Mouse (Mus musculus): Measurements from ENCODE around the gene Ntn4. TPM values are rescaled to one million over a fixed set of nuclear protein-coding genes. Genes with fewer than 3 reads are reported as not detected.

Ntn4 gene
- total and polyA plus RNA-seq, 3 experiments: 0.16 to 41.5 TPM; not detected in 1

GRCm38 (mm10) chr10:93603256-93603655, 37.2 kb upstream of the Ntn4 start:
- H3K9me3 ChIP-seq (replicated peaks): peaks cover 6% of the 10 kb centered on the region
- no peak overlapping the region for H3K4me3 ChIP-seq (ENCODE audit: low read depth, low read length)
- peaks cover 2% of the 10 kb centered on the region; the same call in 1 of the 2 replicates for H3K4me1 ChIP-seq (ENCODE audit: insufficient read depth, low read depth, low read length)
- ATAC-seq (ENCODE audit: extremely low read depth, insufficient number of reproducible peaks, low FRiP score, poor library complexity, severe bottlenecking) (no peak), DNase-seq (ENCODE audit: low spot score) (no peak)
- TF ChIP-seq GATA1 (IDR thresholded peaks at IDR 0.05; ENCODE audit: borderline replicate concordance, low read length) (no peak), CTCF (IDR thresholded peaks at IDR 0.05; ENCODE audit: low read depth, low read length) (0 out of 2 replicates have a peak, but pooled peaks have one; percentile 16)
- no peaks in the 10 kb centered on the region for H3K36me3 ChIP-seq (replicated peaks)
- H3K27me3 ChIP-seq (ENCODE audit: insufficient read depth, low read length): peaks cover 2% of the 10 kb centered on the region; the same call in 1 of the 2 replicates

- no peak for TF ChIP-seq GATA1 (IDR thresholded peaks at IDR 0.05; ENCODE audit: borderline replicate concordance, low read length)
- TF ChIP-seq GATA2 (IDR thresholded peaks at IDR 0.05; ENCODE audit: borderline replicate concordance, low read depth, low read length): no peak
- no peak for TF ChIP-seq CTCF (IDR thresholded peaks at IDR 0.05; ENCODE audit: low read depth, low read length)
- TF ChIP-seq TAL1 (conservative IDR thresholded peaks at IDR 0.05; ENCODE audit: low read depth, low read length): no peak
- TF ChIP-seq POLR2AphosphoS5 (IDR thresholded peaks at IDR 0.05; ENCODE audit: insufficient replicate concordance, low read depth, low read length): no peak
- DNase-seq (ENCODE audit: low spot score) (no peak), ATAC-seq (ENCODE audit: extremely low read depth, insufficient number of reproducible peaks, low FRiP score, poor library complexity, severe bottlenecking) (no peak)
- H3K9me3 ChIP-seq (replicated peaks): peaks cover 9% of the 10 kb centered on the region
- no peaks in the 10 kb centered on the region for H3K27me3 ChIP-seq (ENCODE audit: insufficient read depth, low read length)
- H3K36me3 ChIP-seq (replicated peaks): no peaks in the 10 kb centered on the region
- H3K4me1 ChIP-seq (ENCODE audit: insufficient read depth, low read depth, low read length): peaks cover 2% of the 10 kb centered on the region; the same call in 1 of the 2 replicates
- H3K4me3 ChIP-seq (ENCODE audit: low read depth, low read length): no peak overlapping the region
These were observed 34.2 kb upstream of the Ntn4 start for GRCm38 (mm10) chr10:93606326-93606725.

- no peak for DNase-seq (ENCODE audit: low spot score)
- H3K4me3 ChIP-seq (ENCODE audit: low read depth, low read length): no peak overlapping the region
- no peak for ATAC-seq (ENCODE audit: extremely low read depth, insufficient number of reproducible peaks, low FRiP score, poor library complexity, severe bottlenecking)
- no peaks in the 10 kb centered on the region for H3K27me3 ChIP-seq (ENCODE audit: insufficient read depth, low read length)
- H3K9me3 ChIP-seq (replicated peaks): peaks cover 7% of the 10 kb centered on the region
- peak; percentile 28; the same call in 1 of the 2 replicates for TF ChIP-seq CTCF (IDR thresholded peaks at IDR 0.05; ENCODE audit: low read depth, low read length)
- TF ChIP-seq POLR2AphosphoS5 (IDR thresholded peaks at IDR 0.05; ENCODE audit: insufficient replicate concordance, low read depth, low read length): no peak
- H3K36me3 ChIP-seq (replicated peaks): no peaks in the 10 kb centered on the region
- H3K4me1 ChIP-seq (ENCODE audit: insufficient read depth, low read depth, low read length): no peaks in the 10 kb centered on the region
These were observed 32.4 kb upstream of the Ntn4 start for GRCm38 (mm10) chr10:93608051-93608450.

- TF ChIP-seq TAL1 (conservative IDR thresholded peaks at IDR 0.05; ENCODE audit: low read depth, low read length) (no peak), CTCF (IDR thresholded peaks at IDR 0.05; ENCODE audit: low read depth, low read length) (no peak), POLR2AphosphoS5 (IDR thresholded peaks at IDR 0.05; ENCODE audit: insufficient replicate concordance, low read depth, low read length) (no peak), GATA2 (IDR thresholded peaks at IDR 0.05; ENCODE audit: borderline replicate concordance, low read depth, low read length) (no peak), GATA1 (IDR thresholded peaks at IDR 0.05; ENCODE audit: borderline replicate concordance, low read length) (no peak)
- DNase-seq (ENCODE audit: low spot score) (no peak), ATAC-seq (ENCODE audit: extremely low read depth, insufficient number of reproducible peaks, low FRiP score, poor library complexity, severe bottlenecking) (no peak)
- Histone ChIP-seq H3K9me3 (replicated peaks) (peaks cover 3% of the 10 kb centered on the region), H3K36me3 (replicated peaks) (no peaks in the 10 kb centered on the region), H3K4me3 (ENCODE audit: low read depth, low read length) (no peak overlapping the region), H3K27me3 (ENCODE audit: insufficient read depth, low read length) (no peaks in the 10 kb centered on the region), H3K4me1 (ENCODE audit: insufficient read depth, low read depth, low read length) (no peaks in the 10 kb centered on the region)
These were observed 31.2 kb upstream of the Ntn4 start for GRCm38 (mm10) chr10:93609236-93609635.

- H3K9me3 ChIP-seq (replicated peaks): peaks cover 3% of the 10 kb centered on the region
- H3K36me3 ChIP-seq (replicated peaks): no peaks in the 10 kb centered on the region
- no peak for DNase-seq (ENCODE audit: low spot score)
- H3K4me3 ChIP-seq (ENCODE audit: low read depth, low read length): no peak overlapping the region
- no peak for TF ChIP-seq CTCF (IDR thresholded peaks at IDR 0.05; ENCODE audit: low read depth, low read length)
- TF ChIP-seq GATA1 (IDR thresholded peaks at IDR 0.05; ENCODE audit: borderline replicate concordance, low read length): no peak
- no peak for TF ChIP-seq GATA2 (IDR thresholded peaks at IDR 0.05; ENCODE audit: borderline replicate concordance, low read depth, low read length)
- TF ChIP-seq POLR2AphosphoS5 (IDR thresholded peaks at IDR 0.05; ENCODE audit: insufficient replicate concordance, low read depth, low read length): no peak
- no peak for TF ChIP-seq TAL1 (conservative IDR thresholded peaks at IDR 0.05; ENCODE audit: low read depth, low read length)
- ATAC-seq (ENCODE audit: extremely low read depth, insufficient number of reproducible peaks, low FRiP score, poor library complexity, severe bottlenecking): no peak
- no peaks in the 10 kb centered on the region for H3K4me1 ChIP-seq (ENCODE audit: insufficient read depth, low read depth, low read length)
- H3K27me3 ChIP-seq (ENCODE audit: insufficient read depth, low read length): no peaks in the 10 kb centered on the region
These were observed 29.6 kb upstream of the Ntn4 start for GRCm38 (mm10) chr10:93610896-93611295.

GRCm38 (mm10) chr10:93611419-93612007, 29.0 kb upstream of the Ntn4 start:
- DNase-seq (ENCODE audit: low spot score): no peak
- no peak overlapping the region for H3K4me3 ChIP-seq (ENCODE audit: low read depth, low read length)

More at GRCm38 (mm10) chr10:93611419-93612007, 29.0 kb upstream of the Ntn4 start:
- ATAC-seq (ENCODE audit: extremely low read depth, insufficient number of reproducible peaks, low FRiP score, poor library complexity, severe bottlenecking): no peak
- TF ChIP-seq POLR2AphosphoS5 (IDR thresholded peaks at IDR 0.05; ENCODE audit: insufficient replicate concordance, low read depth, low read length): no peak
- TF ChIP-seq CTCF (IDR thresholded peaks at IDR 0.05; ENCODE audit: low read depth, low read length): no peak
- no peak for TF ChIP-seq TAL1 (conservative IDR thresholded peaks at IDR 0.05; ENCODE audit: low read depth, low read length)
- TF ChIP-seq GATA1 (IDR thresholded peaks at IDR 0.05; ENCODE audit: borderline replicate concordance, low read length): no peak
- no peak for TF ChIP-seq GATA2 (IDR thresholded peaks at IDR 0.05; ENCODE audit: borderline replicate concordance, low read depth, low read length)
- peaks cover 3% of the 10 kb centered on the region for H3K9me3 ChIP-seq (replicated peaks)
- H3K4me1 ChIP-seq (ENCODE audit: insufficient read depth, low read depth, low read length): no peaks in the 10 kb centered on the region
- no peaks in the 10 kb centered on the region for H3K27me3 ChIP-seq (ENCODE audit: insufficient read depth, low read length)
- H3K36me3 ChIP-seq (replicated peaks): no peaks in the 10 kb centered on the region
